Mouse (Mus musculus): ENCODE measurements around the gene Ankzf1. TPM values are rescaled to one million over a fixed set of nuclear protein-coding genes. Genes with fewer than 3 reads are reported as not detected.
"Not testable (repeated sequence)": the region's sequence is repeated elsewhere in the genome, so short reads cannot be mapped to it uniquely, and the experiment has no call there.

Ankzf1 gene
- total RNA-seq, 2 experiments from 2014 or later, result 19.7 TPM

- intact Hi-C loops (cut with DNase I), result loop anchor here (5.0 kb wide), 1 partner anchor 33 kb away; no protein-coding TSS in a partner anchor
- DNase-seq (ENCODE audit: low spot score in 2 of 2), result peak; percentile 92 to 93
Observed at GRCm38 (mm10) chr1:75219078-75219477, 27.1 kb downstream of the Ankzf1 start.

GRCm38 (mm10) chr1:75219531-75219930, 27.6 kb downstream of the Ankzf1 start, which contains the start of gene Tuba4a:
TSS of gene Tuba4a (minus strand) at chr1:75219865.
- intact Hi-C loops (cut with DNase I), result loop anchor here (5.0 kb wide), 1 partner anchor 33 kb away; no protein-coding TSS in a partner anchor

GRCm38 (mm10) chr1:75221538-75221937, 29.6 kb downstream of the Ankzf1 start:
- DNase-seq (ENCODE audit: low spot score in 2 of 2), result no peak
- intact Hi-C loops (cut with DNase I), result loop anchor here (10.0 kb wide), 1 partner anchor 73 kb away; no protein-coding TSS in a partner anchor

More at GRCm38 (mm10) chr1:75219531-75219930, 27.6 kb downstream of the Ankzf1 start, which contains the start of gene Tuba4a:
- DNase-seq (ENCODE audit: low spot score in 2 of 2), result no peak

GRCm38 (mm10) chr1:75222926-75223325, 31.0 kb downstream of the Ankzf1 start:
- intact Hi-C loops (cut with DNase I), result loop anchor here (10.0 kb wide), 1 partner anchor 72 kb away; no protein-coding TSS in a partner anchor
- no peak for DNase-seq (ENCODE audit: low spot score in 2 of 2)

GRCm38 (mm10) chr1:75223532-75223931, 31.6 kb downstream of the Ankzf1 start:
- DNase-seq (ENCODE audit: low spot score in 2 of 2), result no peak
- intact Hi-C loops (cut with DNase I), result loop anchor here (10.0 kb wide), 1 partner anchor 71 kb away; no protein-coding TSS in a partner anchor

- no peak for DNase-seq (ENCODE audit: low spot score in 2 of 2)
- intact Hi-C loops (cut with DNase I), result loop anchor here (10.0 kb wide), 1 partner anchor 69 kb away; no protein-coding TSS in a partner anchor
Observed at GRCm38 (mm10) chr1:75225473-75225872, 33.5 kb downstream of the Ankzf1 start.

- no peak for DNase-seq (ENCODE audit: low spot score in 2 of 2)
- intact Hi-C loops (cut with DNase I), result loop anchor here (10.0 kb wide), 1 partner anchor 69 kb away; no protein-coding TSS in a partner anchor
Observed at GRCm38 (mm10) chr1:75226138-75226537, 34.2 kb downstream of the Ankzf1 start.

- no peak for DNase-seq (ENCODE audit: low spot score in 2 of 2)
- intact Hi-C loops (cut with DNase I), result loop anchor here (10.0 kb wide), 1 partner anchor 67 kb away; no protein-coding TSS in a partner anchor
Observed at GRCm38 (mm10) chr1:75227653-75228052, 35.7 kb downstream of the Ankzf1 start.

GRCm38 (mm10) chr1:75229158-75229557, 37.2 kb downstream of the Ankzf1 start:
- DNase-seq (ENCODE audit: low spot score in 2 of 2), result no peak
- intact Hi-C loops (cut with DNase I), result loop anchor here (10.0 kb wide), 1 partner anchor 66 kb away; no protein-coding TSS in a partner anchor

GRCm38 (mm10) chr1:75230335-75230994, 38.5 kb downstream of the Ankzf1 start:
- DNase-seq (ENCODE audit: low spot score in 2 of 2), result no peak
- intact Hi-C loops (cut with DNase I), result no loop called here

- intact Hi-C loops (cut with DNase I), result no loop called here
Observed at GRCm38 (mm10) chr1:75231224-75231623, 39.3 kb downstream of the Ankzf1 start.

GRCm38 (mm10) chr1:75231664-75232152, 39.8 kb downstream of the Ankzf1 start, which contains the start of gene A630095N17Rik:
TSS of gene A630095N17Rik (minus strand) at chr1:75232102.
- no peak for DNase-seq (ENCODE audit: low spot score in 2 of 2)
- intact Hi-C loops (cut with DNase I), result no loop called here

More at GRCm38 (mm10) chr1:75231224-75231623, 39.3 kb downstream of the Ankzf1 start:
- DNase-seq (ENCODE audit: low spot score in 2 of 2), result no peak

GRCm38 (mm10) chr1:75232489-75232888, 40.5 kb downstream of the Ankzf1 start:
- DNase-seq (ENCODE audit: low spot score in 2 of 2); intact Hi-C loops (cut with DNase I): not testable (repeated sequence)

GRCm38 (mm10) chr1:75234606-75235005, 42.7 kb downstream of the Ankzf1 start:
- DNase-seq (ENCODE audit: low spot score in 2 of 2), result peak; percentile 71 to 87
- intact Hi-C loops (cut with DNase I), result no loop called here

- intact Hi-C loops (cut with DNase I), result no loop called here
Observed at GRCm38 (mm10) chr1:75236117-75237050, 44.4 kb downstream of the Ankzf1 start, which contains the start of gene Dnajb2. TSS of gene Dnajb2 (plus strand) at chr1:75236406.

GRCm38 (mm10) chr1:75239591-75239990, 47.6 kb downstream of the Ankzf1 start:
- no peak for DNase-seq (ENCODE audit: low spot score in 2 of 2)
- intact Hi-C loops (cut with DNase I), result no loop called here

More at GRCm38 (mm10) chr1:75236117-75237050, 44.4 kb downstream of the Ankzf1 start, which contains the start of gene Dnajb2:
- DNase-seq (ENCODE audit: low spot score in 2 of 2), result peak; percentile 77 to 82

GRCm38 (mm10) chr1:75243411-75243810, 51.5 kb downstream of the Ankzf1 start:
- intact Hi-C loops (cut with DNase I), result no loop called here
- no peak for DNase-seq (ENCODE audit: low spot score in 2 of 2)

GRCm38 (mm10) chr1:75244175-75244826, 52.4 kb downstream of the Ankzf1 start:
- no peak for DNase-seq (ENCODE audit: low spot score in 2 of 2)
- intact Hi-C loops (cut with DNase I), result no loop called here

- peak; percentile 72 to 77 for DNase-seq (ENCODE audit: low spot score in 2 of 2)
- intact Hi-C loops (cut with DNase I), result no loop called here
Observed at GRCm38 (mm10) chr1:75244836-75245235, 52.9 kb downstream of the Ankzf1 start.
